Mouse (Mus musculus) gastrocnemius, adult 2 months (tissue): ENCODE measurements at regions not wholly inside any gene's neighbourhood (a gene's known extent, or its start where the extent isn't known, plus 50 kb on each side); places are given as distances from the start of the nearest gene placed in this dataset.

ENCODE experiments used
- DNase-seq: peaks from one replicate; pipeline ENCODE4 v3.0.0; 2022
- H3K27ac ChIP-seq: fragments of 200-600 bp; 2 replicates; pipeline ENCODE4 v1.8.1; 2022; ENCODE audit warnings: mild to moderate bottlenecking
- H3K4me3 ChIP-seq: fragments of 200-600 bp; 2 replicates; pipeline ENCODE4 v1.8.1; 2022; ENCODE audit warnings: mild to moderate bottlenecking, moderate library complexity
- CTCF ChIP-seq: fragments of 200-600 bp; IDR thresholded peaks from 2 replicates; pipeline ENCODE4 v1.8.1; 2022; ENCODE audit warnings: antibody characterized with exemption, mild to moderate bottlenecking, moderate library complexity
- intact Hi-C: fragments of 180-260 bp; cut with DNase I; formaldehyde crosslinking; loops from one replicate; pipeline ENCODE4 v1.15.1; 2025

DNA sequence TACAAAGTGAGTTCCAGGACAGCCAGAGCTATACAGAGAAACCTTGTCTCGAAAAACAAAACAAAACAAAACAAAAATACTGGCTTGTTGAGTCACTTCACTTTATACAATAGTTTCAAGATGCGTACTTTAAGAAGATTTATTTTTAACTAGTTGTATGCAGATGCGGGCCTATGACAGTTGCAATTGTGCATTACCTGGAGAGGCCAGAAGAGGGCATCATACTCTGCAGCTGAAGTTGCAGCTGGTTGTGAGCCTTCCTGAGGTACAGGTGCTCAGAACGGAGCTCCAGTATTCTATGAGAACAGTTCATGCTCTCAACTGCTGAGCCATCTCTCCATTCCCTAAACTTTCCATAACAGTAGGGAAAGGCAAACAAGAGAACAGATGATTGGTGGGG lies 314.2 kb upstream of the 4931429L15Rik start:
- no peak overlapping the region for H3K27ac ChIP-seq
- peak; percentile 14; the same call in 1 of the 2 replicates for TF ChIP-seq CTCF
- no peak overlapping the region for H3K4me3 ChIP-seq
- DNase-seq: no peak
- intact Hi-C loops: no loop called here

DNA sequence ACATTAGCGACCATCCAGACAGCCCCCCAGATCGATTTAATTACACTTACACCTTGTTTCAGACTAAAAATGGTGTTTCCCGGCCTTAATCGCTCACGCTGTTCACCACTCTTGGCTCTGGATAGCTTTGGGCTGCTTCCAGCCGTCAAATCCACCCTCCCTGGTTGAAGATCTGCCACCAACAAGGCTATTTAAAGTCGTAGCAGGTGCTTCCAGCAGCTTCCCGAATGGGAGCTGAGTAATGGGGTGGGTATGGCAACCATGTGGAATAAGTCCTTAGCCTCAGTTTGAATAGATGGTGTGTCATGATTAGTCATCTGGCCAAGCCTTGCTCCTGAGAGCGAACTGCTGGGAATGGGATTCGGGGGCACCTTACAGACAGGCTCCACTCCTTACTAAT lies 312.8 kb upstream of the 4931429L15Rik start:
- TF ChIP-seq CTCF: no peak
- intact Hi-C loops: no loop called here
- H3K27ac ChIP-seq: no peak overlapping the region
- no peak overlapping the region for H3K4me3 ChIP-seq
- no peak for DNase-seq

DNA sequence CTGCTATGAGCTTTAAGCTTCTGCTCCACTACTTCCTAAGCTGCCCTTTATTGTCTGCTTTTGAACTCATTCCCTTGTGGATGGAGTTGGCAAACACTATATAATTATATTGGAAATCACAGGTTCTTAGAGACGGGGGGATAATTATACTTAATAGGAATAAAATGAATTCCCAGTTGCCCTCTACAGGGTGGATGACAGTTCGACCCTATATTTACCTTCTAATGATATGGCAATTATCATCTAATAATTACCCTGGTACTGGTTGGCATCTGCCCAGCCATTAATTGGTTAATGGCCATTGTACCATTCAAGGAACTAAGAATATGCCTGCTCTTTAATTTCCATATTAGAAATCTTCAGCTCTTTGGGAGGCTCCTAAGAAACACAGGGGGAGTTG lies 302.5 kb upstream of the 4931429L15Rik start:
- H3K27ac ChIP-seq: no peak overlapping the region
- DNase-seq: no peak
- intact Hi-C loops: no loop called here
- H3K4me3 ChIP-seq: no peak overlapping the region
- no peak for TF ChIP-seq CTCF

DNA sequence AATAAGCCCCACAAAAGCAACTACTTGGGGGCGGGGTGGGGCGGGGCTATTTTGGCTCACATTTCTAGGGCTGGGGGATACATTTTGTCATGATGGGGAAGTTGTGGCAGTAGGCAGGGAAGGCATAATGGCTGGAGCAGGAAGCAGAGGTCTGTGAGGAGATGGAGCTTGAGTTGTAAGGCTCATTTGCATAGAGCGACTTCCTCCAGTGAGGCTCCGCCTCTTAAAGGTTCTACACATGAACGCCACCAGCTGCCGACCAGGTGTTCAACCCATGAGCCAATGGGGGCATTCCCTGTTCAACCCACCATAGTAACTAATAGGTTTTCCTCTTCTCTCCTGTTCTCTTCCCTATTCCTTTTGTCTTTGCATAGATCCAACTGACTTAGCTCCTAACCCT lies 302.1 kb upstream of the 4931429L15Rik start:
- TF ChIP-seq CTCF: no peak
- no peak overlapping the region for H3K4me3 ChIP-seq
- no peak overlapping the region for H3K27ac ChIP-seq
- intact Hi-C loops: no loop called here
- no peak for DNase-seq

DNA sequence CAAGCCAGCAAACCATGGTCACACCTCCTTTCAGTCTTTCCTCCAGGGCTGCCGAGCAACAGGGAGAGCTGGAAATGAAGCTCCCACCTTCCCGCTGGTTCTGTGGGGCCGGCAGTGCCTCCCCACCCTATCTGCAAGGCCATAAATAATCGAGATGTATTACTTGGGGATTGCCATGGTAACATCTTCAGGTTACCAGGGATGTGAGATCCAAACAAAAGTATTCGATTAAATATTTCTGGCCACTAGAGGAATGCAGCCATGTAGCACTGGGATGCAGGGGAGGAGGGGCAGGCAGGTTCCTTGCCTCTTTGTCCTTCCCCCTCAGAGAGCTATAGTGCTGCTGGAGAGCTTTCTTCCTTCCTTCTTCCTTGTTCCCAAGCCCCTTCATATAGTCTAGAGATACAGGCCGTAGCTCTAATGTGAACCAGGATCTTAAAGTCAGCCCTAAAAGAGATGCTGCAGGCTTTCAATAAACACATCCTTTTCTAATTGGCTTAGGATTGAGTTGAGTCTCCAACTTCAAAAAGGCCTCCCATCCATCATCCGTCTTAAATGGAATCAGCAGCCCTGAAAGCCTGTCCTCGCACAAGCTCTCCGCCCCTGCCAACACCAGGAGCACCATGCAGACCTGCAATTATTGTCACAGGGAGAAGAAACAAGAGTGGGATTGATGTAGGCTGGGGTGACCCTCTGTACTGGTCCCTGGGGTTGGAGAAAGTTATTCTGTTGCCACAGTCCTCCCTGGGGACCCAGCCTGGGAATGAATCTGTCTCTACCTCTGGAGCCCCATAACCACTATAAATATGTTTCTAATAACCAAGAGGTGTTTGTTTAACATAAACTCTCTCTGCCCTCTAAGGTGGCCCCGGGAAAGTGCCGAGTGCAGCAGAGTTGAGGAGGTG lies 290.6 kb upstream of the 4931429L15Rik start:
- no peak for TF ChIP-seq CTCF
- intact Hi-C loops: no loop called here
- no peak overlapping the region for H3K4me3 ChIP-seq
- no peak for DNase-seq
- H3K27ac ChIP-seq: no peak overlapping the region

DNA sequence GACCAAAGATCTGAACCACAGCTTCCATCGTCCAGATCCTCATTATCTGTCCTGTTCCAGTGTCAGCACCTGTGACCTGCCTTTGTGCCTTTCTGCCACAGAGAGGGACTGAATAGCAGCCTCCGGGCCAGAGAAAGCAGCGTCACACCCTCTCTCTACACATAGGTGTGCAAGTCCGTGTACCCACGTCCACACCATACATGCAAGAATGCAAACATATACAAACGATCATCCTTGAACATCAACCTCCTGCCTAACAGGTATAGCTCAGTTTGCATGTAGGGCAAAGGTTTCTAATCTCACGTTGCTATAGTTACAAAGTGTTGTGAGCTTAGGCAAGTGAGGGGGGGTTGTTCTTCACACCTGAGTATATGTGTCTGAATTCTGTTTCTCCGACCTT lies 288.9 kb upstream of the 4931429L15Rik start:
- no peak overlapping the region for H3K27ac ChIP-seq
- no peak for DNase-seq
- no peak for TF ChIP-seq CTCF
- no peak overlapping the region for H3K4me3 ChIP-seq
- intact Hi-C loops: no loop called here

DNA sequence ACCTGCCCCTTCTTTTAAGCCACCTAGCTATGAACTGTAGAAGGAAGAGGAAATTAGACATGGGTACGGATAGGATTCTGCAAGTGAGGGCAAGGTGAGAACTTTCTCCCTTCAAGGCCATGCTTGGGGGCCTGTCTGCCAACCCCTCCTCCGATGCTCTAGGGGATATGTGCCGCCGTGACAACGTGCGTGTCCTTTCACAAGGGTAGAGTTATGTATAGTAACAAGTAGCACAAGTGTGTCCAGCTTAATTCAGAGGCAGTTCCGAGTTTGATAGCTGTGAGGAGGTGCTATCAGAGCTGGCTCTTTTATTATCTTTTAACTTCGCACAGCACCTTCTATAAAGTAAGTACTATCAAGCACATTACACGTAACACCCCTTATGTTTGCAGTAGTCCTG lies 281.0 kb upstream of the 4931429L15Rik start:
- TF ChIP-seq CTCF: no peak
- no peak overlapping the region for H3K27ac ChIP-seq
- DNase-seq: no peak
- intact Hi-C loops: no loop called here
- no peak overlapping the region for H3K4me3 ChIP-seq

DNA sequence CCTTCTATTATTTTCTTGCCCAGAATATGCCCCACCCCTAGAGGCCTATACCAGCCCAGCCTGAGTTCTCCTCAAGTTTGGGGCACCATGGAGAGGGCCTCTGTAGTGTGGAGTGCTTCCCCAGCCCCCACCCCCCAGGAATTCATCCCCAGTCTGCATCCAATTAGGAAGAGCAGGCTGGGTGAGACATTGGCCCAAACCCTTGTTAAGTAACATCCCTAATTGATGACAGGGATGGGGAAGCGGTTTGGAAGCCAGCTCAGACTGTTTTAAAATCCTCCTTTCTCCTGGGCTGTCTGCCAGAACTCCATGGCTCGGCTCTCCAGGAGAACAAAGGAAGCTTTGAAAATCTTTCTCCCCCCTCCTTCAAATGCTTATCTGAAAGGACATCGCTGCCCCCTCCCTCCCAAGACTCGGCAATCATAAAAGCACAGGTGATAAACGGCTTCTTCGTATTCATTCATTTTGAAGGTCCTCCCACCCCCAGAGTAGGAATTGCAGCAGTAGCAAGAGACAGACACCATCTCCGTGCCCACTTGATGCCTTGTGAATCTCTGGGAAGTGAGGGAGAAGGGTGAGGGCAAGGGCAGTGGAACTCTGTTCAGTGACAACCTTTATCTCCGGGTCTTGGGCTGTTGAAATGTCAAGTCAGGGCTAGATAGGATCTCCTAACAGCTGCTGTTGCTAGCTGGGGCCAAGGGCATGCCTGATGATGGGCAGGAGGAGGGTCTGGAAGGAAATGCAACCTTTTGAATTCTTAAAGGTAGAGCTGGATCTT lies 280.3 kb upstream of the 4931429L15Rik start:
- no peak for DNase-seq
- Histone ChIP-seq H3K27ac (no peak overlapping the region), H3K4me3 (no peak overlapping the region)
- TF ChIP-seq CTCF: no peak
- intact Hi-C loops: no loop called here

DNA sequence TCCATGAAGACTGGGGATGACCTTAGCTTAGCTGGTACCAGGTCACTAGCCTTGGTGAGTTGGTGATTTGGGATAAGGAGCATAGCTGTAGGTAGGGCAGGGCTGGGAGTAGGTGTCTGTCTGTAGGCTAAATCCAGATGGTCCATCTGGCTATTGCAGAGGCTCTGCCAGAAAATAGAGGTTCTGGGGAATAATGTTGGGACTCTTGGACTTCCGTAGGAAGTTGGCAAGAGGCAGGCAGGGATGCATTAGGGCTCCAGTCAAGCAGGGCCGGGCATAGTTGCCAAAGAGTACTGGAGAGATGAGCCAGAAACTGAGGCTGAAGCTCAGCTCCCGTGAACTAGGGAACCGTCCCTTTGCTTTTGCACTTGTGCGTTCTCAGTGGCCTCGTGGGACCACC lies 278.7 kb upstream of the 4931429L15Rik start:
- no peak for DNase-seq
- intact Hi-C loops: no loop called here
- TF ChIP-seq CTCF: no peak
- no peak overlapping the region for H3K27ac ChIP-seq
- H3K4me3 ChIP-seq: no peak overlapping the region

DNA sequence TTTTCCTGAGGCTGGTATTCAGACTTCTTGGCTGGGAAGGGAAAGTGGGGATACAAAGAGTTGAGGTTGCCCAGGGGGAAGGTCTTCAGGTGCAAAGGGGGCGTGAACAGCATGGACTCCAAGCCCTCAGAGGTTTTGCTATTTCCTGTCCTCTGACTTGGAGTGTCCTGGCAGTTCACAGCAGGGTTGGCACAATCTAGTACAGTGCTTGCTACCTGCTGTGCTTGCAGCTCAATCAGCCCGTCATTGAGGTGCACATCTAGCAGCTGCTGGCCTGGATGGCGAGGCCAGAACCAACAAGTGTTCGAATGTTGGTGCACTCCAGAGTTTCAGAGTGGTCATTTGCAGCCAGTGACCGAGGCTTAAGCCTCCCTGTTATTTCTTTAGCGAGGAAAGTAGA lies 273.7 kb upstream of the 4931429L15Rik start:
- intact Hi-C loops: no loop called here
- no peak for DNase-seq
- no peak for TF ChIP-seq CTCF
- H3K27ac ChIP-seq: no peak overlapping the region
- no peak overlapping the region for H3K4me3 ChIP-seq

DNA sequence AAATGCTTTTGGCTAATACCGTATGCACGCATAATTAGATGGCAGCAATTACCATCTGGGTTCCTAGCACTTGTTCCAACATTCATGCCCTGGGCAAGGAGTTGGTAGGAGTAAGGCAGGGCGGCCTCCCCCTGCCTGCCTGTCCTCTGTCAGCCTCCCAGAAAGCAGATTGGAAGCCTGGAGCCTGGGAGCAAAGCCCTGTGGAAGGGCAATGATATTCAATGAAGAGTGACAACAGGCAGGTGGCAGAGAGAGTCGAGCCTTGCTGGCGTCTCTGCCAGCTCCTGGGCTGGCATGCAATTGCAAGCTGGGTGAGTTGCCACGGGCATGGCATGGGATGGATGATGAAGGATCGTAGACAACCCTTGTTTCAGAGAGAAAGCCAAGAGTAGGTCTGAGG lies 273.1 kb upstream of the 4931429L15Rik start:
- Histone ChIP-seq H3K27ac (no peak overlapping the region), H3K4me3 (no peak overlapping the region)
- DNase-seq: no peak
- intact Hi-C loops: no loop called here
- no peak for TF ChIP-seq CTCF

DNA sequence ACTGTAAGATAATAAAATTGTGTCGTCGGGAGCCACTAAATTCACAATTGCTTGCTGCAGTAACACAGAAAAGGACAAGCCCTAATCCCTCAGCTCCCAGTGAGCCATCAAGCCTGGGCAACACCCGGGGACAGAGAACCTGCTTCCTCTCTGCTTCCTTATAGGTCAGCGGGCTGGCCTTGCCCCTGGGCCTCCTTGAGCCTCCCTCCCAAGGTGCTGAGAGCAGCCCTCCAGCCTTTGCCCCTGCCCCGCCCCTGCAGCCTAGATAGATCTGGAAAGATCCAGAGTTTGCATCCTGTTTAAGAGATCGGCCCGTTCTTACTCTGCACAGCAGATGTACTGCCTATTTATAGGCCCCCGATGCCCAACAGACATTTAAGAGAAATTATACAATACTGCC lies 267.0 kb upstream of the 4931429L15Rik start:
- no peak for DNase-seq
- intact Hi-C loops: no loop called here
- no peak overlapping the region for H3K27ac ChIP-seq
- no peak overlapping the region for H3K4me3 ChIP-seq
- no peak for TF ChIP-seq CTCF

DNA sequence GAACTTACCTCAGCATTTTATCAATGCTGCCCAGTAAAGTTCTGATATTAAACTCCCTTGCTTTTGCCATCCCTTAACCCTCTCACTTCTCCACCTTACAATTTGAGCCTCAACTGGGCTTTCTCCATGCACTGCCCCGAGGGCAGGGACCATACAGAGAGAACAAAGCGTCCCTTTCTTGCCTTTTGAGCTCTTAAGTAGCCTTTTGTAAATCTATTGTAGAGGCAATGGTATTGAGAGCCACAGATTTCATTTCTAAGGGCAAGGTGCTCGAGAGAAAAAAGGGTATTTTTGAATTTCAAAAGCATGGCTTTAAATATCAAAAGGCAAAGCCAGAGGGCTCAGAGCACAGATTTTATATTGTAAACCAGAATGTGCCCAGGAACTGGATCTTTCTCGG lies 262.1 kb upstream of the 4931429L15Rik start:
- TF ChIP-seq CTCF: no peak
- intact Hi-C loops: no loop called here
- no peak for DNase-seq
- Histone ChIP-seq H3K4me3 (no peak overlapping the region), H3K27ac (no peak overlapping the region)
